Mouse (Mus musculus) spleen, adult 2 months (tissue): ENCODE data around the gene Gng7. TPM values are rescaled to one million over a fixed set of nuclear protein-coding genes. Genes with fewer than 3 reads are reported as not detected.

Source experiments
- DNase-seq, 2 experiments: peaks; one replicate each; pipeline versions ENCODE4 v3.0.0 to v3.0.0-alpha.2; 2012 to 2021; ENCODE audit warnings: low spot score in 2 of 2, low read depth in 1 of 2
- H3K27ac ChIP-seq: fragments of 200-500 bp; 2 replicates; pipeline ENCODE4 v1.5.1; 2012; ENCODE audit warnings: low read length, inconsistent platforms; ENCODE audit not compliant: insufficient read depth
- H3K27me3 ChIP-seq: fragments of 200-500 bp; 2 replicates; pipeline ENCODE4 v1.6.1; 2012; ENCODE audit warnings: mild to moderate bottlenecking, moderate library complexity, low read length, inconsistent platforms; ENCODE audit not compliant: control insufficient read depth, insufficient read depth
- H3K36me3 ChIP-seq: fragments of 200-500 bp; 2 replicates; pipeline ENCODE4 v1.6.1; 2012; ENCODE audit warnings: mild to moderate bottlenecking, low read length, inconsistent platforms; ENCODE audit not compliant: control insufficient read depth, insufficient read depth
- H3K4me1 ChIP-seq: fragments of 200-500 bp; 2 replicates; pipeline ENCODE4 v1.6.1; 2011; ENCODE audit warnings: inconsistent platforms; ENCODE audit not compliant: control insufficient read depth, insufficient read depth, insufficient read length
- H3K4me3 ChIP-seq: fragments of 200-500 bp; 2 replicates; pipeline ENCODE4 v1.5.1; 2011; ENCODE audit warnings: mild to moderate bottlenecking, inconsistent platforms; ENCODE audit not compliant: insufficient read depth, insufficient read length; ENCODE audit errors: extremely low read depth
- CTCF ChIP-seq: fragments of 200-500 bp; IDR thresholded peaks from 2 replicates; pipeline ENCODE4 v1.5.1; 2011; ENCODE audit warnings: mild to moderate bottlenecking, inconsistent platforms; ENCODE audit not compliant: insufficient read depth, insufficient read length, insufficient replicate concordance; ENCODE audit errors: extremely low read depth
- POLR2A ChIP-seq: fragments of 200-500 bp; IDR thresholded peaks from 2 replicates; pipeline ENCODE4 v1.6.1; 2011; ENCODE audit warnings: low read depth, low read length, inconsistent platforms
- WGBS: fragments of 180-500 bp; shearing (Covaris S2); methylation state at CpG from one replicate; pipeline ENCODE4 v1.1.7; 2018; 5-methylcytosine and 5-hydroxymethylcytosine counted together
- polyA plus RNA-seq: library from polyadenylated mRNA; depleted of rRNA; stranded (reverse); fragments of >200 nt; gene quantifications from 2 replicates; pipeline ENCODE4 v1.2.3, GENCODE M21; 2012

The Gng7 gene
- polyA plus RNA-seq, 1 experiment, result 0.91 TPM

- peak; percentile 71 to 78 for DNase-seq
- Histone ChIP-seq H3K4me3 (no peak overlapping the region), H3K36me3 (no peaks in the 10 kb centered on the region), H3K27me3 (no peaks in the 10 kb centered on the region), H3K27ac (no peak overlapping the region), H3K4me1 (peaks cover 3% of the 10 kb centered on the region; the same call in 1 of the 2 replicates)
- TF ChIP-seq POLR2A (no peak), CTCF (peak; percentile 84; the same call in 1 of the 2 replicates)
- WGBS, result 29% methylated on average over 37 of the region's 37 CpGs
These were observed 15.2 kb downstream of the Gng7 start for GRCm38 (mm10) chr10:80999362-81000196.

- TF ChIP-seq POLR2A, result no peak
- peak; percentile 55; the same call in 1 of the 2 replicates for TF ChIP-seq CTCF
- Histone ChIP-seq H3K27me3 (no peaks in the 10 kb centered on the region), H3K4me1 (peaks cover 3% of the 10 kb centered on the region; the same call in 1 of the 2 replicates), H3K36me3 (no peaks in the 10 kb centered on the region), H3K27ac (no peak overlapping the region), H3K4me3 (no peak overlapping the region)
- WGBS, result 6% methylated on average over 12 of the region's 12 CpGs
- peak in 1 of 2 experiments; percentile 54 for DNase-seq
These were observed 16.0 kb downstream of the Gng7 start for GRCm38 (mm10) chr10:80998778-80999177.

GRCm38 (mm10) chr10:80998021-80998420, 16.7 kb downstream of the Gng7 start:
- Histone ChIP-seq H3K4me3 (no peak overlapping the region), H3K27me3 (no peaks in the 10 kb centered on the region), H3K36me3 (no peaks in the 10 kb centered on the region), H3K27ac (no peak overlapping the region), H3K4me1 (peaks cover 3% of the 10 kb centered on the region; the same call in 1 of the 2 replicates)
- WGBS, result 48% methylated on average over 14 of the region's 14 CpGs
- TF ChIP-seq CTCF (no peak), POLR2A (no peak)
- DNase-seq, result no peak

- TF ChIP-seq POLR2A, result no peak
- no peak for TF ChIP-seq CTCF
- WGBS, result 82% methylated on average over 8 of the region's 8 CpGs
- H3K4me1 ChIP-seq, result peaks cover 3% of the 10 kb centered on the region; the same call in 1 of the 2 replicates
These were observed 17.4 kb downstream of the Gng7 start for GRCm38 (mm10) chr10:80997332-80997731.

GRCm38 (mm10) chr10:80996501-80996900, 18.2 kb downstream of the Gng7 start:
- Histone ChIP-seq H3K36me3 (no peaks in the 10 kb centered on the region), H3K4me3 (no peak overlapping the region), H3K27ac (no peak overlapping the region), H3K27me3 (no peaks in the 10 kb centered on the region), H3K4me1 (peaks cover 3% of the 10 kb centered on the region; the same call in 1 of the 2 replicates)
- TF ChIP-seq POLR2A (no peak), CTCF (no peak)
- DNase-seq, result no peak
- WGBS, result 91% methylated on average over 8 of the region's 8 CpGs

More at GRCm38 (mm10) chr10:80997332-80997731, 17.4 kb downstream of the Gng7 start:
- no peaks in the 10 kb centered on the region for H3K36me3 ChIP-seq
- DNase-seq, result no peak
- no peak overlapping the region for H3K4me3 ChIP-seq
- no peak overlapping the region for H3K27ac ChIP-seq
- H3K27me3 ChIP-seq, result no peaks in the 10 kb centered on the region

- H3K4me3 ChIP-seq, result no peak overlapping the region
These were observed 19.6 kb downstream of the Gng7 start for GRCm38 (mm10) chr10:80995091-80995632.

More at GRCm38 (mm10) chr10:80995091-80995632, 19.6 kb downstream of the Gng7 start:
- DNase-seq, result peak in 1 of 2 experiments; percentile 71
- Histone ChIP-seq H3K4me1 (peaks cover 8% of the 10 kb centered on the region; the same call in 1 of the 2 replicates), H3K27me3 (no peaks in the 10 kb centered on the region), H3K27ac (no peak overlapping the region), H3K36me3 (no peaks in the 10 kb centered on the region)
- 12% methylated on average over 21 of the region's 21 CpGs for WGBS
- TF ChIP-seq CTCF (peak; percentile 94), POLR2A (no peak)
